Mouse (Mus musculus) spleen, embryonic (tissue): ENCODE results near the gene Adipoq.
"Not testable (repeated sequence)": the region's sequence is repeated elsewhere in the genome, so short reads cannot be mapped to it uniquely, and the experiment has no call there.

Experiments used
- CTCF ChIA-PET: fragments of 350-600 bp; sonication (Branson Sonifier 250); formaldehyde crosslinking; loops from one replicate; lab custom pipeline; 2022; lab: Charles Lee

The Adipoq gene

GRCm38 (mm10) chr16:23146280-23146679, at the start of gene Adipoq:
TSS of gene Adipoq (plus strand) at chr16:23146536.
- CTCF ChIA-PET, result interaction anchor here (0.7 kb wide), 1 partner anchor 109 kb away, joined by 3 read pairs; no protein-coding TSS in a partner anchor

DNA sequence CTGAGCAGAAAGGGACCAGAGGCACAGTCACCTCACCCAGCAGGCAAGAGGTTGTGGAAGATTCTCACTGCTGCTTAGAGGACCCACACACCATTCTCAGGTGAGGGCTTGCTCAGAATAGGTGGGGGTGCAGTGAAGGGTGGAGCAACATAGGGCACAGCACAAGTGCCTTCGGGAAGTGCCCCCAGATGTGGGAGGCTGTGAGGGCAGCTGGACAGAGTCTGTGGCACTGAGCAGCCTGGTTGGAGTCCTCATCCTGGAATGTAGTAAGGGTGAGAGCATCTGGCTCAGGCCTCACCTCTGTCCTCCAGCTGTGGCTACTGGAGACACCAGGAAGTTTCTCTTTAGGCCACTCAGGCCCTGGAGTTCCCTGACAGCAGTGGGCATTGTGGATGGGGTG, 49.5 kb upstream of the Adipoq start:
- CTCF ChIA-PET, result interaction anchor here (1.4 kb wide), 1 partner anchor 10 kb away, joined by 3 read pairs; no protein-coding TSS in a partner anchor

GRCm38 (mm10) chr16:23097290-23098104, 48.8 kb upstream of the Adipoq start:
- CTCF ChIA-PET, result not testable (repeated sequence)

DNA sequence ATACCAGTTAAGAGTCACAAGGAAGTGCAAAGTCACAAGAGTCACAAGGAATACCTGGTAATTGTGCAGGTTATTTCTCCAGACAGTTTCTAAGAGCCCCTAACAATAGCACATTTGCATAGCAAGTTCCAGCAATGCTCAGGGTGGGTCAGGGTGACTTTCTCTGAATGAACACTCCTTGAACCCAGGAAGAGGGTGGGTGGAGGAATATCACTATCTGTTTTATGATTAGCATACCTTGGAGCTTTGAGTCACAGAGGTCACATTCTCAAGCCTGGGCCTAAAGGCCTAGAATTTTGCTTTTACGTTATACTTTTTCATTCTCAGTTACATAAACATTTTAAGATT, 48.3 kb upstream of the Adipoq start:
- CTCF ChIA-PET, result not testable (repeated sequence)

DNA sequence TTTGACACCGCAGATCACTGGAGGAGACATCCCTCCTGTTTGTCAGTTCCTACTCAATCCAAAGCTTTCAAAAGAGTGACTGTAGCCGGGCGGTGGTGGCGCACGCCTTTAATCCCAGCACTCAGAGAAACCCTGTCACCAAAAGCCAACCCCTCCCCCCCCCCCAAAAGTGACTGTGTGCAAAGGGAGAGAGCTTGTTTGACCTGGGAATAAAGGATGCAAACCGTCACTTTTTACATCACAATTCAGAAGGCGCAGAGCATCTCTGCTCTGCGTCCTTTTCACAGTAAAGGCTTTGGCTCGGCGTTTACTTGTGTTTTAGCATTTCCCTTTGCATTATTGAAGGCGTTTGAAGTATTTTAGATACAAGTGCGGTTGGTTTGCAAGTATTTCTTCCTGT, 46.7 kb upstream of the Adipoq start:
- CTCF ChIA-PET, result interaction anchor here (0.6 kb wide), 2 partner anchors 35 to 373 kb away, joined by 3 read pairs; no protein-coding TSS in a partner anchor

- CTCF ChIA-PET, result interaction anchor here (0.6 kb wide), 2 partner anchors 36 to 373 kb away, joined by 3 read pairs; no protein-coding TSS in a partner anchor
Observed at GRCm38 (mm10) chr16:23100099-23100575, 46.2 kb upstream of the Adipoq start.

DNA sequence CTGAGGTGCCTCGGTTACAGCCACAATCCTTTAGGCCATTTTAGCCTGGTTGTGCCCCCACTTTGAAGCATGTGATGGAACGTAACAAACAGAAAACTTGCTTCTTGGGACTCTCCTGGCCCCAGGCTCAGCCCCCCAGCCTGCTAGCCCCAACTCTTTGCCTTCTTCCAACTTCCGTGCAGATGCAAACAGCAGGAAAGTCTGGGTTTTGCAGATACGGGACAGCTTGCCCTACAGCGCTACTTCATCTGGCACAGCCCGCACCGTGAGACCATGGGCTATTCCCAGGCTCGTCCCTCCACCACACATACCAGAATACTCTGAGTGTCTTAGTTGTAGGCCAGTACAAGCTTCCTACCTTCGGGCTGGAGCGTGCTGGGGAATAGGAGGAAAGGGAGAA, 45.7 kb upstream of the Adipoq start:
- CTCF ChIA-PET, result interaction anchor here (0.6 kb wide), 1 partner anchor 240 kb away, joined by 4 read pairs; no protein-coding TSS in a partner anchor

GRCm38 (mm10) chr16:23102340-23103037, 43.8 kb upstream of the Adipoq start:
- CTCF ChIA-PET, result interaction anchor here (0.7 to 1.0 kb wide), 2 partner anchors 13 to 244 kb away, joined by 4 to 6 read pairs; no protein-coding TSS in a partner anchor

- CTCF ChIA-PET, result interaction anchor here (1.0 kb wide), 1 partner anchor 14 kb away, joined by 6 read pairs; no protein-coding TSS in a partner anchor
Observed at GRCm38 (mm10) chr16:23103038-23103745, 43.1 kb upstream of the Adipoq start.

DNA sequence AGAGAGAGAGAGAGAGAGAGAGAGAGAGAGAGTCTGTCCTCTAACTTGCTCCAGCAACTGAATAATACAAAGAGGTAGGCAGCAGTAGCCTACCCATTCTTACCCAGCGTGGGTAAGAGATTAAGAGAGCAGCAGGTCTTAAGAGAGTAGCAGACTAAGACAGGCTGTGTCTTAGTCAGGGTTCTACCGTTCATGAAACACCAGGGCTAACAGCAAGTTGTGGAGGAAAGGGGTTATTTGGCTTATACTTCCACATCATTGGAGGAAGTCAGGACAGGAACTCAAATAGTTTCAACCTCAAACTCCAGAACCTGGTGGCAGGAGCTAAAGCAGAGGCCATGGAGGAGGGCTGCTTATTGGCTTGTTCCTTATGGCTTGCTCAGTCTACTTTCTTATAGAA, 42.5 kb upstream of the Adipoq start:
- CTCF ChIA-PET, result no interaction called here

DNA sequence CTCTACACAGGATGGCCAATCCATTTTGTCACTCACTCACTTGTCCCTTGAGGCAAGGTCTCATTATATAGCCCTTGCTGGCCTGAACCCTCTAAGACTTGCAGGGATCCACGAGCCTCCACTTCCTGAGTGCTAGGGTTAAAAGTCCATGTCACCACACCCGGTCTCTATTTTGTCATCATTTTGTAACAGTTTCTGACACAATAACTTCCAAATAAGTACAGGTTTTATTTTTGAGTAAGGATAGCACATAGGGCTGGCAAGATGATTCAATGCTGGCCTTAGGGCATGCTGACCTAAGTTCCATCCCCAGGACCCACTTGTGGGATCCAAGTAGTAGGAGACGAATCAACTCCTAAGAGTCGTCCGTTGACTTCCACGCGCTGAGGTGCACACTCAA, 40.2 kb upstream of the Adipoq start:
- CTCF ChIA-PET, result no interaction called here

GRCm38 (mm10) chr16:23107231-23107942, 38.9 kb upstream of the Adipoq start, which contains the start of gene Eif4a2:
TSS of gene Eif4a2 (plus strand) at chr16:23107444.
- CTCF ChIA-PET, result no interaction called here

DNA sequence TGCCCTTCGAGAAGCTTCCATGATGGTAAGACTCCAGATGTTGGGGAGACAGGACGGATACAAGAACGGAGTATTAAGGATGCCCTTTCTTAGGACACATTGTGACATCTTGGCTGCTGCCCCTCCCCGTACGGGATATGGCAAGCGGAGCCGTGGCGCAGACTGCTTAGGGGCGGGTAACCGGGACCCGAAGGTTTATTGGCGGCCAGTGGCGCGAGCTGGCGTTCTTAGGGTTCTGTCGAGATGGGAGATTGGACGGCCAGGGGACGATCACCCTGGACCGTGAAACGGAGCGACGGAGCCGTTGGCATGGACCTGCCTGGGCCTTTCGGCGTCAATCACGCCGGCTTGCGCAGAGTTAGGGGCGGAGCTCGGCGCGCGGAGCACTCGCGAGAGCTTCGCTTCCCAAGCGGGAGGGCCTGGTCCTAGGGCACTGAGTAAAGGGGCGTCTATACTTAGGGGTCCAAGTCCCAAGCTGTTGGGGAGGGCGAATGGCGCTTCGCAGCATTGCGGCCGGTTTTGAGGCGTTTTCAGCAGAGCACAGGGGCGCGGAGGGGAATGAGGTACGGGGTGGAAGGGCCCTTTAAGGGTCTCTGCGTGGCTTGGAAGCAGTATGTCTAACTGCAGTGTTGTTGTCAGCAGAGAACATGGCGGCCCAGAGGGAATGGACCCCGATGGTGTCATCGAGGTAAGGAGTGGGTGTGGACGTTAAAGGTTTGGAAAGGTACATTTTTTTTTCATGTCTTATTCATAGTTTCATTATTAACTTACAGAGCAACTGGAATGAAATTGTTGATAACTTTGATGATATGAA, 38.2 kb upstream of the Adipoq start:
- CTCF ChIA-PET, result interaction anchor here (0.7 kb wide), 1 partner anchor 154 kb away, joined by 4 read pairs; no protein-coding TSS in a partner anchor

GRCm38 (mm10) chr16:23108943-23109342, 37.4 kb upstream of the Adipoq start:
- CTCF ChIA-PET, result interaction anchor here (0.7 kb wide), 1 partner anchor 153 kb away, joined by 4 read pairs; no protein-coding TSS in a partner anchor

DNA sequence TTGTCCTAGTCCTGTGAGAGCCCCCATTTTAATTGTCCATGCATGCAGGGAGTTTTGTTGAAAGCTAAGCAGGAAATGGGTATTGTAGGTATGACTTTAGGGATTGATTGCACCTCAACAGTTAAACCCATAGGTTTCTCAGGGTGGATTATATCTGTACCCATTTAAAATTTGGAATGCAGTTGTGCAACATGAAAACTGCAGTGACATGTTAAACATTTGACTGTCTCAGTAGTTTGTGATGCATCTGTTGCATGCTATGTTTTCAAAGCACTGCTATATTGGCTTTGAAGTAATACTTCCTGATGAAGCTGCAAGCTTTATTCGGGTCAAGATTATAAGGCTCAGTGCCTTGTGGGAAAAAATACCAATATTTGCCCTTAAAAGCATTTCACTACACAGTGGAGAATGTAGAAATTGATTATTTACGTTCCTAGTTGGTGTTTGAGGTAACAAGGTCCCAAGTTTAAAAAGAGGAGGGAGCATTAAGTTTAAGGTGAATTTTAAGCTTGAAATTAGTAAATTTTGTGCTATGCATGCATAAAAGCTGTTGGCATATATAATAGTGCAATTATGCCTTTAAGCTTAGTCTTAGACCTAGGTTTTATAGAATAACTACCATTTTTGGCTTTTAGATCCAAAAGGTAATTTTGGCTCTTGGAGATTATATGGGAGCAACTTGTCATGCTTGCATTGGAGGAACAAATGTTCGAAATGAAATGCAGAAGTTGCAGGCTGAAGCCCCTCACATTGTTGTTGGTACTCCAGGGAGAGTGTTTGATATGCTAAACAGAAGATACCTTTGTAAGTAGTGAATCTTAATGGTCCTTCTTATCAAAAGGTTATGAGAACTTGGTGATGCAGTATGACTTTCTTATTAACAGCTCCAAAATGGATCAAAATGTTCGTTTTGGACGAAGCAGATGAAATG, 36.7 kb upstream of the Adipoq start:
- CTCF ChIA-PET, result no interaction called here

DNA sequence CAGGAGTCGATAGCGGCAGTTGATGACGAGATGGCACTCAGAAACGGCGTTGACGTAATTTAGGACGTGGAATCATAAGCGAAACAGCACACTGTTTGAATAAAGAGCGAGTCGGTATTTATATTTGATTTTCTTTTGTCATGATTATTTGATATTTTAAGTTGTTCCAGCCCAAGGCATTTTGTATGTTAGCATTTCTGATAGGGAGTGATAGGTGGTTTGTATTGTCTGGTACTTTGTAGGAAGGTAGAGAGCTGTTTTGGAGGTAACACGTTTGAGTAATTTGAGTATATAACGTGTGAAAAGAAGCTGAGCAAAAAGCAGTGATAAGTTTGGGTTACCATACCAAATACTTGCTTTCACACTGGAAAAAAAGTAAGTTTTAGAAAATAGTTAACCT, 34.0 kb upstream of the Adipoq start:
- CTCF ChIA-PET, result no interaction called here

- CTCF ChIA-PET, result no interaction called here
Observed at GRCm38 (mm10) chr16:23112861-23113435, 33.4 kb upstream of the Adipoq start.

DNA sequence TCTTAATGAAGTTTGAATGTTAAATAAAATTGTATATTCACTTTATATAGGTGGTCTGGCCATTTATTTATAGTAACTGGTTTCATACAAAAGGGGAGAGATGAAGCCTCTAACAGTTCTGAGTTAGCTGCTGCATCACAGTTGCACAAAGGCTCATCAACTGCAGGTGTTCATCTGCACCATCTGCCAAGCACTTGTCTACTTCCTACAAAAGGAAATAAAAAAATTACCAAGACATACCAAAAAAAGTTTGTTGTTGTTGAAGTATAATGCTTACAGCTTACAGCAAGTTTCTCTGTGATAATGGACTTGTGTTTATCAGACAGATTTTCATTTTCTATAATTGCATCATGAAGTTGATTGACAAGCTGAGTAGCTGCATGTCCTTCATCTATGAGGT, 32.4 kb upstream of the Adipoq start:
- CTCF ChIA-PET, result no interaction called here
